Mouse (Mus musculus) c-Kit-positive CD71-negative TER-119-negative erythroid progenitor cells, embryonic 14.5 days (primary cell): ENCODE results near the gene Snx20.

Source experiments
- DNase-seq: peaks from one replicate; pipeline ENCODE4 v3.0.0-alpha.2; 2013; ENCODE audit warnings: low read depth

Snx20 gene

GRCm38 (mm10) chr8:88642734-88643564, 7.0 kb upstream of the Snx20 start:
- DNase-seq, result no peak

- DNase-seq, result no peak
Observed at GRCm38 (mm10) chr8:88638908-88639307, 3.0 kb upstream of the Snx20 start.

- DNase-seq, result no peak
Observed at GRCm38 (mm10) chr8:88637092-88638000, 1.4 kb upstream of the Snx20 start.

GRCm38 (mm10) chr8:88633343-88633765, 2.6 kb downstream of the Snx20 start:
- no peak for DNase-seq

- DNase-seq, result no peak
Observed at GRCm38 (mm10) chr8:88631081-88631480, 4.8 kb downstream of the Snx20 start.

- DNase-seq, result no peak
Observed at GRCm38 (mm10) chr8:88630225-88630624, 5.7 kb downstream of the Snx20 start.

GRCm38 (mm10) chr8:88628001-88628774, 7.7 kb downstream of the Snx20 start:
- DNase-seq, result no peak

- no peak for DNase-seq
Observed at GRCm38 (mm10) chr8:88627265-88627991, 8.5 kb downstream of the Snx20 start.

GRCm38 (mm10) chr8:88626940-88627264, 9.0 kb downstream of the Snx20 start:
- no peak for DNase-seq

- no peak for DNase-seq
Observed at GRCm38 (mm10) chr8:88626433-88626832, 9.5 kb downstream of the Snx20 start.

- no peak for DNase-seq
Observed at GRCm38 (mm10) chr8:88624276-88624675, 11.7 kb downstream of the Snx20 start.

GRCm38 (mm10) chr8:88623351-88623750, 12.6 kb downstream of the Snx20 start:
- DNase-seq, result no peak

- peak; percentile 56 for DNase-seq
Observed at GRCm38 (mm10) chr8:88621408-88621807, 14.5 kb downstream of the Snx20 start.

- no peak for DNase-seq
Observed at GRCm38 (mm10) chr8:88620931-88621330, 15.0 kb downstream of the Snx20 start.

GRCm38 (mm10) chr8:88619513-88619912, 16.4 kb downstream of the Snx20 start:
- DNase-seq, result no peak

GRCm38 (mm10) chr8:88618612-88619011, 17.3 kb downstream of the Snx20 start:
- no peak for DNase-seq

- no peak for DNase-seq
Observed at GRCm38 (mm10) chr8:88614981-88615380, 20.9 kb downstream of the Snx20 start.

- DNase-seq, result no peak
Observed at GRCm38 (mm10) chr8:88610271-88610670, 25.7 kb downstream of the Snx20 start.

GRCm38 (mm10) chr8:88609036-88609435, 26.9 kb downstream of the Snx20 start:
- DNase-seq, result no peak

- DNase-seq, result no peak
Observed at GRCm38 (mm10) chr8:88605361-88606040, 30.4 kb downstream of the Snx20 start.
